Comparison of ENCODE assay signal across 8 mouse cellular contexts in the genomic region with DNA sequence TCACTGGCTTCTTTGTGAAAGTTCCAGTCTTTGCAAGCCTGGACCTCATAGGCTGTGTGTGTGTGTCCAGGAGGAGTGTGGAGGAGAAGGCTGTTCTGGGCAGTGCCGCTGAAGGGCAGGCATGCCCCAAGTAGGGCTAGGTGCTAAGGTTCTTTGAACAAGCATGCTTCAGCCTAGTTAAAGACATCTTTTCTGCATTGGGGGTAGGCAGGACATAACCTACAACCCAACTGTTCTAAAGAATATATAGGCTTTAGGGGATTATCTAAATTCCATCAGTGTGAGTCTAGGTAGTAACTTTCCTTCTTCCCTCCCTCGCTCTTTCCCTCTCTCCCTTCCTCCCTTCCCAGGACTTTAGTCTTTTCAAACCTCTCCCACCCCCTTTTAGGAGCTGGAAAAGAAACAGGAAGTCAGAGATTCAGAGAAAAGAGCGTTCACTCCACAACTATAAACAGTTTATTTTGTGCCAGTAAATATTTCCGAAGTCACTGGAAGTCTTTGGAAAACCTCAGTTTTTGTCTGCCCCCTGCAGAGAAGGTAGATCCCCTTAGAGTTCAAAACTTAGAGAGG. TPM values are rescaled to one million over a fixed set of nuclear protein-coding genes. Genes with fewer than 3 reads are reported as not detected.
DNase-seq lines count a peak whose midpoint lies in the region; ATAC-seq and TF ChIP-seq lines count a peak whose summit lies in the region.

No protein-coding gene starts in this region.

- peak overlapping the region; percentile 82 for H3K27ac ChIP-seq in heart, embryonic 10.5 days
- H3K27ac ChIP-seq in hindbrain, embryonic 12.5 days = no peak overlapping the region
- peak overlapping the region; percentile 74 for H3K27ac ChIP-seq in lung, embryonic 15.5 days

- TF ChIP-seq CTCF in brain, embryonic 14.5 days (IDR thresholded peaks at IDR 0.05; ENCODE audit: borderline replicate concordance, extremely low read depth, insufficient read depth, insufficient read length) = no peak

- H3K9me3 ChIP-seq in heart, embryonic 10.5 days = no peaks in the 10 kb centered on the region
- H3K9me3 ChIP-seq in hindbrain, embryonic 12.5 days (replicated peaks) = no peaks in the 10 kb centered on the region
- no peaks in the 10 kb centered on the region for H3K9me3 ChIP-seq in lung, embryonic 15.5 days

- H3K27me3 ChIP-seq in heart, embryonic 10.5 days (ENCODE audit: insufficient read depth, poor library complexity, severe bottlenecking) = 0 out of 2 replicates have a peak, but pooled peaks cover 4% of the 10 kb centered on the region
- peaks cover 7% of the 10 kb centered on the region; the same call in 1 of the 2 replicates for H3K27me3 ChIP-seq in hindbrain, embryonic 12.5 days
- no peaks in the 10 kb centered on the region for H3K27me3 ChIP-seq in lung, embryonic 15.5 days

- peak overlapping the region; percentile 75 for H3K4me3 ChIP-seq in heart, embryonic 10.5 days
- H3K4me3 ChIP-seq in hindbrain, embryonic 12.5 days = peak overlapping the region; percentile 57
- H3K4me3 ChIP-seq in lung, embryonic 15.5 days = peak overlapping the region; percentile 61

- 24% methylated on average over 4 of the region's 4 CpGs for whole genome bisulfite sequencing in heart, embryonic 10.5 days
- 34% methylated on average over 4 of the region's 4 CpGs for WGBS in hindbrain, embryonic 12.5 days
- 18% methylated on average over 4 of the region's 4 CpGs for WGBS in lung, embryonic 15.5 days

- TF ChIP-seq POLR2A in brain, embryonic 14.5 days (IDR thresholded peaks at IDR 0.05; ENCODE audit: borderline replicate concordance, extremely low read depth, insufficient read depth, insufficient read length, poor library complexity, severe bottlenecking) = no peak

- no peak for DNase-seq in heart, embryonic 10.5 days (ENCODE audit: low spot score)
- DNase-seq in heart, adult 8-10 months (ENCODE audit: low spot score) = no peak
- DNase-seq in brain, embryonic 14.5 days (ENCODE audit: low read depth) = peak; percentile 30
- peak; percentile 32 for DNase-seq in yolk sac, embryonic 10.5 days (ENCODE audit: low spot score)
- no peak for DNase-seq in cerebellum, postnatal 36 days

- peaks cover 19% of the 10 kb centered on the region; the same call in 1 of the 2 replicates for H3K4me1 ChIP-seq in heart, embryonic 10.5 days
- peaks cover 25% of the 10 kb centered on the region for H3K4me1 ChIP-seq in hindbrain, embryonic 12.5 days
- H3K4me1 ChIP-seq in lung, embryonic 15.5 days = peaks cover 26% of the 10 kb centered on the region

- 0 out of 2 replicates have a peak, but pooled peaks have one; percentile 17 for ATAC-seq in hindbrain, embryonic 12.5 days (ENCODE audit: low FRiP score)
- peak; percentile 24; the same call in 1 of the 2 replicates for ATAC-seq in lung, embryonic 15.5 days (ENCODE audit: borderline replicate concordance, extremely low read depth, low FRiP score, low TSS enrichment)
- no peak for ATAC-seq in erythroblast, adult 5-6 weeks (replicated peaks; ENCODE audit: low FRiP score, poor library complexity, severe bottlenecking)

- H3K9ac ChIP-seq in hindbrain, embryonic 12.5 days = peak overlapping the region; percentile 72
- H3K9ac ChIP-seq in lung, embryonic 15.5 days = peak overlapping the region; percentile 77

- no peaks in the 10 kb centered on the region for H3K36me3 ChIP-seq in heart, embryonic 10.5 days
- H3K36me3 ChIP-seq in hindbrain, embryonic 12.5 days = no peaks in the 10 kb centered on the region
- H3K36me3 ChIP-seq in lung, embryonic 15.5 days = no peaks in the 10 kb centered on the region

- H3K4me2 ChIP-seq in hindbrain, embryonic 12.5 days (replicated peaks) = peak overlapping the region; percentile 97
- peak overlapping the region; percentile 84 for H3K4me2 ChIP-seq in lung, embryonic 15.5 days

RNA-seq across cellular contexts. Expression of a gene that starts 0.9 kb away (rescaled TPM):
- 3.6 and 3.9 TPM in 2 replicates for polyA plus RNA-seq in heart, embryonic 10.5 days (2016; fragmentation: Nextera tagmentation; extraction: Ambion mirVana)
- 1 to 10 TPM; 1.3 to 2.4 (median 2.1) TPM for total RNA-seq in heart, adult 8-10 months (2022)
- polyA plus RNA-seq in brain, embryonic 14.5 days (2012; rRNA removed) = 3.8 and 4.9 TPM in 2 replicates
- polyA plus RNA-seq in hindbrain, embryonic 12.5 days (2016; fragmentation: Nextera tagmentation; extraction: Ambion mirVana) = 3.8 and 4.7 TPM in 2 replicates
- 7.4 and 8.8 TPM in 2 replicates for polyA plus RNA-seq in lung, embryonic 15.5 days (2015; fragmentation: Nextera tagmentation; extraction: Ambion mirVana)
- total RNA-seq in erythroblast, adult 5-6 weeks (2015; ENCODE audit: low replicate concordance) = not detected in 2 replicates
- not detected in 2 replicates for total RNA-seq in erythroblast, adult 5-6 weeks (2017; ENCODE audit: low replicate concordance)

RNA-seq across cellular contexts. Expression of a gene that starts 46.6 kb away (rescaled TPM):
- 8.2 and 9.2 TPM in 2 replicates for polyA plus RNA-seq in heart, embryonic 10.5 days (2016; fragmentation: Nextera tagmentation; extraction: Ambion mirVana)
- total RNA-seq in heart, adult 8-10 months (2022) = 1 to 10 TPM; 8.1 to 8.9 (median 8.6) TPM
- 6.5 and 10.2 TPM in 2 replicates for polyA plus RNA-seq in brain, embryonic 14.5 days (2012; rRNA removed)
- polyA plus RNA-seq in hindbrain, embryonic 12.5 days (2016; fragmentation: Nextera tagmentation; extraction: Ambion mirVana) = 9.9 TPM in 2 replicates
- polyA plus RNA-seq in lung, embryonic 15.5 days (2015; fragmentation: Nextera tagmentation; extraction: Ambion mirVana) = 8.3 and 10.0 TPM in 2 replicates
- total RNA-seq in erythroblast, adult 5-6 weeks (2015; ENCODE audit: low replicate concordance) = 5.9 and 7.7 TPM in 2 replicates
- 5.4 and 7.4 TPM in 2 replicates for total RNA-seq in erythroblast, adult 5-6 weeks (2017; ENCODE audit: low replicate concordance)

Comparison
In these comparisons a context has a peak if more than half of its experiments do, and no peak if none do; other contexts are left out.
1. DNase-seq: peak in brain, embryonic 14.5 days (single experiment) and yolk sac, embryonic 10.5 days (single experiment); none in heart, embryonic 10.5 days (single experiment), heart, adult 8-10 months (single experiment) and cerebellum, postnatal 36 days (0 of 2).
2. Peak in every context shown above with its lines, with median percentiles within 50 percentile points of each other: H3K4me3 ChIP-seq.